Mouse (Mus musculus) B cell, adult 2 months (primary cell): Measurements from ENCODE around the gene Znrf4.
A peak's percentile ranks its signal among the peaks of the same experiment; 100 is the strongest.
"Not testable (repeated sequence)": the region's sequence is repeated elsewhere in the genome, so short reads cannot be mapped to it uniquely, and the experiment has no call there.

Source experiments
- DNase-seq, 2 experiments: peaks; one replicate each; pipeline ENCODE4 v3.0.0; 2022

The Znrf4 gene

DNA sequence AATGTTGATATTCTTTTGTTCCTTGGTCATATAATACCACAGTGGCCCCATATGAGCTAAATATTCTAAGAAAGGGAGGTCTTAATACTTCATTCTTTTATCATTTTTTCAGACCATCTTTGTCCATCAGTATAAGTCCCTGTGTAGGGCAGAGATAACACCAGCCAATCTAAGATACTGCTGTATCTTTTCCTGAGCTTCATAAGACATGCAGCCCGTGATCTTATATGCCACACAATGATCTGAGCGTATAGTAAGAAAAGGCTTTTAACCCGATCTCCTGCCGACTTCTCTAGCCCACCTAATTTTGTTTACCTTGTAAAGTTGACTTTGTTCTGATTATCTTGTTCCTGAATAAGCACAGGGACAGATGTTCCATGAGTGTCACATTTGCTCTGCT, 12.7 kb upstream of the Znrf4 start:
- DNase-seq: no peak

DNA sequence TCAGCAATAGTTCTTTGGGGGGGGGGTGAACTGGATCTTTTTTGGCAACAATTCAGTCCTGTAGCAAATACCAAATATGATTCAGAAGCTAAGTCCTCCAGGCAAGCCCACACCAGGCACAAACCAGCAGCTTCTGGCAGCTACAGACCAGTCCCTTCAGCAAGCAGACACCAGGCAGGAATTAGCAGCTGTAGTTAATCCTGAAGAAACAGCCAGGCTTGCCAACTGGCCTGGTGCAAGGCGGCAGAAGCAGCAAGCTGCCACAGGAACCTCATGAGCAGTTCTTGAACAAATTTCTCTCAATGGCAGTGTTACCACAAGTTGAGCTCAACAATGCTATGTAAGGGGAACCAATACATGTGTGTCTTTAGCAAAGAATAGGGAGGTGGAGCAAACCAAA, 10.5 kb upstream of the Znrf4 start:
- DNase-seq: no peak

DNA sequence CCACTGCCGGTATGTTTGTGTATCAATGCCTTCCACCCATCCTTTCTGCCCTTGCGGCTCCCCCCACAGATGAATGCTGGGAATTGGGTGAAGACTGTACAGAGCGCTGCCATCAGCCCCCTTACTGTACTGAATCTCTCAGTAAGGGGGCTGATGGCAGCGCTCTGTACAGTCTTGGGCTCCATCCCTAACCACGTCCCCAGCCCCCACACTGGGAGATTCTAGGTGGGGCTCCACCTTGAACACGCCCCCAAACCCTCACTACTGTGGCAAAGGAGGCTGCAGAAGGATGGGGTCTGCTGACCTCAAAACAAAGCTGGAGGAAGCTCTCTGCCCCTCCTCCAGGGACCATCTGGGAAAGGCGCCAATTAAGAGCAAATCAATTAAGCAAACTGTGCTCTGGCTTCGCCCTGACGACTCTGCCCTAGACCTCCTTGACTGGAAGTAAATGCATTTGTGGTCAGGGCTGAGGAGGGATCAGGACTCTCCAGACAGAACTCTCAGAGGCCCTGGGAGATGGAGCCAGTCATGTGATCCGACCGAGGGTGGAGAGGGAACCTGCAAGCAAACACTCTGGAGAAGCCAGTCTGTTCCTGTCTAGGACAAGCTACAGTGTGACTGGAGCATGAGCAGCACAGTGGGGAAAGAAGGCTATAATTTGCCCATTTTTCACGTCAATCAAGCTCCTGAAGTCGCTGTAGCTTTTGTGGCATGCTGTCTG, 3.6 kb upstream of the Znrf4 start:
- DNase-seq: no peak

DNA sequence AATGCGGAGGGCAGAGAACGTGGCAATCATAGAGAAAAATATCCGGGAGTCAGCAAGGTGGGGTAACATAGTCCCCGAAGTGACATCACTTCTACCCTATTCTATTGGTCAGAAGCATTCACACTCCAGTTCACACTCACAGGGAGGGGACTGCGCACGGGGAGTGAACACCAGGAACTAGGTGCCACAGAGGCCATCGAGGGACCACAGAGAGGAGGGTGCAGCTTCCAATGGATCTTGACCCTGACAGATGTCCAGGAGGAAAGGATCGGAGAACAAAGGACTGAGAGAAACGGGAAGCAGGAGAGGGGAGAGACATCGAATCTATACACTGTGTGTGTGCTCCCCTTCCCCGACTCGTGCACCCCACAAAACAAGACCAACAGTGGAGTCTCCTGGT, 2.7 kb upstream of the Znrf4 start:
- DNase-seq: no peak

DNA sequence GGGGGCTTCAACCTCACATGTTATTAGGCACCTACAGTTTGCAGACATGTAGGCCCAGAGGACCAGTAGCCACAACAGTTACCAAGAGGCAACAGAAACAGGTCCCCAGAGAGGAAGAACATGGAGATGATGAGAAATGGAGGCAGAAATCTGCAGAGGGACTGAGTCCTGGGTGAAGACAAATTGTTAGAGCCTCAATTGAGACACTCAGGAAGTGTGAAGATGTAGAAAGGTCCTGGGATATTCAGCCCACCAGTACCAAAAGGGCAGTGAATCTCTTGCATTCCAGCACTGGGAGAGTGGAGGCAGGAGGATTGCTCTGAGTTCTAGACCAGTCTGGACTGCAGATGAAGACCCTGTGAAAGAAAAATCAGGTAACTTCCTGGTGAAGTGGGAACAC, 2.1 kb upstream of the Znrf4 start:
- no peak for DNase-seq

DNA sequence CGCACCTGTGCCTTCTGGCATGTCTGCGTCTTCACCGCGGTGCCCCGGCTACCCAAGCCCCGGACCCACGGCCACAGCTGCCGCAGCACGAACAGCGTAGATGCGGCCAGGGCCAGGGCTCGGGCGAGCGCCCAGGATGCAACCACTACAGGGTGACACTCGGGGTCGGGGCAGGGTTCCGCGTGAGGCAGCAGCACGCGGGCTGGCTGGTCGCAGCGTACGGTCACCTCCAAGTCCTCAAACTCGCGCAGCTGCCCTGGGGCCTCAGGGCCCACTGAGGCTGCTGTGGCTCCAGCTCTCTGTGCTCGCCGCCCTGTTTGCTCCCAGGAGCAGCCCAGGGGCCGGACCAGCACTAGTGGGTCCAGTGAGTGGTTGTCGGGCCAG, 532 bp downstream of the Znrf4 start:
- DNase-seq: no peak

DNA sequence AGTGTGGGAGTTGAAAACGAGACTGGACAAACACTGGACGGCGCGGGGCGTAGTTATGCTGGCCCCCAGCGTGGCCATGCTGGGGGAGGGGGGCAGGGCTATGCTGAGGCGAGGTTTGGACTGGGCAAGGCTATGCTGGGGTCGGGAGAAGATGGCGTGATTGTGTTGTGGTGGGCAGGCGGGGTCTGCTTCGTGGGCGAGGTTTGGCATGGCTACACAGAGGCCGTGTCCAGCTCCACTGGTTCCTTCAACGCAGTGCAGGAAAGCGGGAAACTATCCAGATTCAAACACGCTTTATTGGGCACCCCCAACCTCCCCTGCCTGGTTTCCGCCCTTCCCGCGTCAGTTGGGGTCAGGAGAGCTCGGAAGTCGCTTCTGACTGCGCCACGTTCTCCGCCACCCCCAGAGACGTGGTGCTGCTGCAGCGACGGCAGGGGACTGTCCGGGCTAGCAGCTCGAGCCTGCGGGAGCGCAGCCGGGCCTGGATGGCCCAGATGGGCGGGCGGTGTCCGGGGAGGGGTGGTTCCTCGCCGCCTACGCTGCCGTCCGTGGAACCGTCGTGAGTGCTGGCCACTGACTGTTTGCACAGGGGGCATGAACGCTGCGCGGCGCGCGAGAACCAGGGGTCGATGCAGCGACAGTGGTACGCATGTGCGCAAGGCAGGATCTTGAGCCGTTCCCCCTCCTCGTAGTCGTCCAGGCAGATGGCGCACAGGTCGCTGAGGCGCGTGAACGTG, 1.1 kb downstream of the Znrf4 start:
- no peak for DNase-seq

DNA sequence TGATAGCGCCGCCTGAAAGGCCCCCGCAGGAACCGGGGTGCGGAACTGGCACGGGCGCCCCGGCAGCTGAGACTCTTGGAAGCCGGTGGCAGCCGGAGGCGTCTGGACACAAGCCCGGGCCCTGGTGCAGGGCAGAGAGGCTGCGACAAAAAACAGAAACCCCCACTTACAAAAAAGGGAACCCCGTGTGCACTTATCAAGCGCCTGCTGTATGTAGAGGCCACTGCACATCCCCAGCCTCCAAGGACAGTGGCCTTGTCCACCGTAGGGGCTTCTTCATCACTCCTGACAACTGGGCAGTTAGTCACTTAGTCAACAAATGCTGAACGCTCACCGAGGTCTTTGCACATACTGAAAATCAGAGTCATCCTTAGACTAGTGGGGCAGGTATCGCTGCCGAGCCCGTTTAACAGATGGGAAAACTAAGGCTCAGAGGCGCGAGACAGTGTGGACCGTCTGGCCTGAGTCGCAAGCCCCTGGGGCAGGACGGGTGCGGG, 1.7 kb downstream of the Znrf4 start:
- DNase-seq: no peak

DNA sequence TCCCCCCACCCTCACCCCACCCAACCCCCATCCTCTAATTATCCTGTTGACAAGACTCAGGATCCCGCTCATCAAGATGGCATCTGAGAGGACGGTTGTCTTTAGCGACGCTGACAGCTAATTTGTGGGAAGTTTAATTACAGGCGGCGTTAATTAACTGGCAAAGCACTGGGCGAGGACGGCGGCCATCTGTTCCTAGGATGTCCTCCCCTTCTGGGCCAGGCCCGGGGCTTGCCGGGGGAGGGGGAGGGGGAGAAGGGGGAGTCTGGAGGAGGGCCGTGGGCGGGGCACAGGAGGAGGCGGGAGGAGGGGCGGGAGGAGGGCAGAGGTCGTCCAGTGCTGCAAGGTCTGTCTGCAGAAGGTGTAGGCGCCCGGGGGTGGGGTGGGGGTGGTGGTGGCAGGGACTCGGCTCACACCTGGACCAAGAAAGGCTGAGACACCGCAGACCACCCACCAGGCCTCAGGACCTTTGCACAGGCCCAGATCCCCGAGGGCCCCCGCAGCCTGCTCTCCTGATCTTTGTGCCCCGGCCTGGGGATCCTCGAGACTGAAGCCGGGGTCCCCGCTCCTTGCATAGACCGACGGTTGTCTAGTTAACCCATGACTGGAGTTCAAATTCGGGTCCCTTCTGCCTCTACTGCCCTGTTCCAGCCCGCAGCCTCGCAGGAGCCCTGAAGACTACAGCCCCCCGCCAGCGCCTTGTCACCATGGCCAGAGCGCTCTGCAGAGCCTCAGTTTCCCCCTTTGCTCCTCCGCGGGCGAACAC, 2.3 kb downstream of the Znrf4 start:
- DNase-seq: no peak

DNA sequence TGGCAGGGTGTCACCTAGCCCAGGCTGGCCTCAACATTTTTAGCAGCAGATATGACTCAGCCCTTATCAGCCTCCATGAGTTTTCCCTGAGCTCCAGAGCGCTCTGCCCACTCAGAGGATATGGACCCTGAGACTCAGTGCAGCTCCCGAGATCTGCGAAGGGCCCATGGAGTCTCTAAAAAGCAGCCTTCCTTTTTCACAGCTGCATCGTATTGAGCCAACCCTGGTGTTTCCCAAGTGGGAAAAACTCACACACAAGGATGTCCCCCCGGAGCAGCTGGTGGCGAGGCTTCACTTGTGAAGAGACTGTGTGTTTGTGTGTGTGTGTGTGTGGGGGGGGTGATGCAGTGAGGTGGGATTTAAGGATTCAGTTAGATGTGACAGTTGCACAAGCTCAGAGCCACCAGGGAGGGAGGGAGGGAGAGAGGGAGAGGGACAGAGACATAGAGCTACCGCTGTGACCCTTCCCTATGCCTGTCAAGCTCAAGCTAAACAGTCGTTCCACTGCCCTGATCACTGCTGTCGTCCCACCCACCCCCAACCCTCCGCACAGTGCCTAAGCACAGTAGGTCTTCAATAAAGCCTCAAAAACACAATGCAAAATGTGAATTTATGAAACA, 3.1 kb downstream of the Znrf4 start:
- no peak for DNase-seq

DNA sequence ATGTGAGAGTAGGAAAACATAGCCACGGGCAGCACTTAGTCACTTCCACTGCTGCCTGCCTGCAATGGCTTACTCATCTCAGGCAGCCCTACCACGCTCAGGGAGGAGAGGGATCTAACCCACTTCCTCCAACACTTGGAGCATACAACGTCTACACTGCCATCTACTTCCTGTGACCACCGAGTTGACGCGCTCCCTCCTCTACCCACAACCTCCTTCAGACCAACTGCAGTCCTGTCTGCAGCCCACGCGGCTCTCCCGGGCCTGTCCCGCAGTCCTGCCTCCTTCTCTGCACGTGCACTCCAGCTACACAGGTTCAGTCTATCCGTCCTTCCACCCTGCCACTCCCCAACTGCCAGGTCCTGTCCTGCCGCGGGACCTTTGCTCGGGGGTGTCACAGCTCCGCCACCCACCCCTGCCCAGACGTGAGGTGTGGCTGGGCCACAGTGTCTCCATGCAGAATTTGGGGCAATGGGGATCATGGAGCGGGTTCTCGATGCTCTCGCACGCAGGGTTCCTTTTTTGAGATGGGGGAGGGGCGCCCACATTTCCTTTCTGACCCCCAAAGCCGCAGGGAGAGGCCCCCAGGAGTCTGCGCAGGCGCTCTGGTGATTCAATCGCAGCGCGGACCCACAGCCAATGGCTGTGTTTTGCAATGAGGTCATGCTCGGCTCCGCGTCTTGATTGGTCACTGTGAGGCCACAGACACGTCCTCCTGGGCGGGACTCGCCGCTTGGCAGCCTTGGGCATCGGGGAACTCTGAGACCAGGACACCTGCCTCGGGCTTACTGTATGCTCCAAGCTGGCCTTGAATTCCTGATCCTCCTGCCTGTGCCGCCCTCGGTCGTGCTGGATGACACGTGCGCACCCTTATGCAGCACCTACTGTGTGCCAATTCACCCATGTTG, 4.8 kb downstream of the Znrf4 start:
- peak; percentile 83 to 84 for DNase-seq

DNA sequence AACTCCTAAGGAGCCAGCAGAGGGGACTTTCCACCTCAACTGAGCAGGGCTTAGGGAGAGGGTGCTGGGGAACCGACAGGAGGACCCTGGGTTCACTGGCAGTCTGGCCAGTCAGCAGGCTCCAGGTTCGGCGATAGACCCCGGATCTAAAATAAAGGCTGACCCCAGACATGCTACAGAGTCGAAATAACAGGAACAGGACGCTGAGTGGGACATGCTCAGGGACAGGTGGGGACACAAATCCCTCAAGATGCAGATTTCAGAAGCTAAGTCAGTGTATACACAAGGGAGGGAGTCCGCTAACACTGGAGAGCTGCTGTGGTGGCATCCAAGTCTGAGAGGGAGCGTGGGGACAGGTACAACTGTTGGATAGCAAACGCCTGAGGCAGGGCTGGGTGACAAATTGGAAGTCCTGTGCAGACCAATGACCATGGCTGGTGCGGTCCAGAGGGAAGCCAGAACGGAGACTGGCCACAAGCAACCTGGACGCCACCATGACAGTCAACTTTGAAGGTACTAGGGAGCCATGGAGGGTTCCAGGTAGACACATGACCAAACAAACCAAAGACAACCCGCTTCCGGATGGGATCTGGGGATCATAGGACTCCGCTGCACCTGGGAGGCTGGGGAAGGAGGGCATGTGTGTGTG, 5.7 kb downstream of the Znrf4 start:
- no peak for DNase-seq

DNA sequence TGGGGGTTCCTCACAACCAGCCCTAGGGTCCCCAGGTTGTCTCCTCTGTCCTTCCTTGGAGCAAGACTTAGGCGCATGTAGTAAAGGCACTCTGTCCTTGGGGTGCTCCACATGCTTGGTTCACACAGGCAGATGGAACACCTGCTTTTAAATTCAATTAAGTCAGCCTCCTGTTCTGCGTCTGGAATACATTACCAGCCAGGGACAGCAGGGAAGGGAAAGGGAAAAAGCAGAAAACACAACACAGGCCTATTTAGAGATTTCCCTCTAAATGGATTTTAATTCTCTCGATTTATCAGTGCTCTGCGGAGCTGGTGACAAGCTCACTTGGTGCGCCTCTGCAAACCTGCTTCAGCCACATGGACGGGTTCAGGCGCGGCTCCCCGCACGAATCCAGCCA, 6.8 kb downstream of the Znrf4 start:
- DNase-seq: no peak

DNA sequence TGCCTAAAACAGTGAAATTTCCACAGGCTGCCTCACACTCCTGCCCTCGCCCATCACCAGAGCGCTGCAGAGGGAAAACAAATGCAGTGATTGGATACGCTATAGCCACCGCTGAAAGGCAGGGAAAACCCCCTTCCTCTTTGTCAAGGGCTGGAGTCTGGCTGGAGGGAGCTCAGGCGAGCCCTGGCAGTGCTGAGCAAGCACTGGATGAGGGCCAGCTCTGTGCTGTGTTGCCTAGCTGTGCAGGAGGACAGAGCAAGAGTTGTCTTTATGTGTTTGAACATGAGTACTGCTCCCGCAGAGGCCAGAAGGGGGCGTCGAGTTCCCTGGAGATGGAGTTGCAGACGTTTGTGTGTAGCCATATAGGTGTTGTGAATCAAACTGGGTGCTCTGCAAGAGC, 9.7 kb downstream of the Znrf4 start:
- DNase-seq: peak in 1 of 2 experiments; percentile 21

DNA sequence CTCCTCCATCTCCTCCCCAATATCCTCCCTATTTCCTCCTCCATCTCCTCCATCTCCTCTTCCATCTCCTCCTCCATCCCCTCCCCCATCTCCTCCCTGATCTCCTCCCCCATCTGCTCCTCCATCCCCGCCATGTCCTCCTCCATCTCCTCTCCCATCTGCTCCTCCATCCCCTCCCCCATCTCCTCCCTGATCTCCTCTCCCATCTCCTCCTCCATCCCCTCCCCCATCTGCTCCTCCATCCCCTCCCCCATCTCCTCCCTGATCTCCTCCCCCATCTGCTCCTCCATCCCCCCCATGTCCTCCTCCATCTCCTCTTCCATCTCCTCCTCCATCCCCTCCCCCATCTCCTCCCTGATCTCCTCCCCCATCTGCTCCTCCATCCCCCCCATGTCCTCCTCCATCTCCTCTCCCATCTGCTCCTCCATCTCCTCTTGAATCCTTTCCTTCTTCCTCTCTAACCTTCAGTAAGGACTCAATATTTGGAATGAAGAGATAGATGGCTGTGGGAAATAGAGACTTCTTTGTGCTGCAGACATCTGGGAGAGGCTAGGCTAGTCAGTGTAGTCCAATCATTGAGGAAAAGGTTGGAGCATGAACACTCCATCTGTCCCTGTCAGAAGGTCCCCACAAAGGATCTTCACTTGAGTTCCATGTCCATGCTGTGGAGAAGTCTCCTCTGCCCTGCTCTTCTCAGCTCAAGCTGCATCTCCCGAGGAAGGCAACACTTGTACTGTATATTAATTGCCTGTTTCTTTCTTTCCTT, 10.4 kb downstream of the Znrf4 start:
- DNase-seq: not testable (repeated sequence)

DNA sequence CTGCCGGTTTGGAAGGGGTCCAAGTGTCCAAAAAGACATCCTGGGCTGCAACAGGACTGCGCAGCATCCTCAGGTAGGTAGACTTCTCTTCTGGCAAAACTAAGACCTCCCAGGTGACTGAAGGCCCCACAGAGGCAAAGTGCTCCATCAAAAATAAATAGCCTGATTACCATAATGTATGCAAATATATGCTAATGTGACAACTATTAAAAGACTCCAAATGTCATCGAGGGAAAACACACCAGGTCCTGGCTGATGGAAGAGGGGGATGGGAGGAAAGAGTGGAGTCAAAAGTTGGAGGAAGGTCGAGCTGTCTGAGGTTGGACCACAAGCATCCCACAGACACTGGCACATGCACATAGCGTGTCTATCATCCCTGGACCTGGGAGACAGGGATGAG, 13.0 kb downstream of the Znrf4 start:
- DNase-seq: no peak

DNA sequence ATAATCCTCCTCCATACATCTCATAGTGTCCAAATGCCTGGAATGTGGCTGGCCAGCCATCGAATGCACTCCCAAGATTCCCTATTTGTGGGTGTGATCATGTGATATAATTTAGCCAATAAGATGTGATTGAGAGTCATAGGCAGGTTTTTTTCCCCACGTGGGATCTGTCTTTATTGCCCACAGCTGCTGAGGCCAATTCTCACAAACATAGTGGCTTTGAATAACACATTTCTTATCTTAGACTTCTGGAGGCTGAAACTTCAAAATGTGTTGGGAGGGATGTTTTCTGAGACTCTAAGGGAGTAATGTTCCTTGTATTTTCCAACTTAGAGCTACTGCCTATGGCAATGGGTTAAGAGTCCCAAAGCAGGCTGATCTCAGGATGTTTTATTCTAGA, 17.8 kb downstream of the Znrf4 start:
- no peak for DNase-seq

DNA sequence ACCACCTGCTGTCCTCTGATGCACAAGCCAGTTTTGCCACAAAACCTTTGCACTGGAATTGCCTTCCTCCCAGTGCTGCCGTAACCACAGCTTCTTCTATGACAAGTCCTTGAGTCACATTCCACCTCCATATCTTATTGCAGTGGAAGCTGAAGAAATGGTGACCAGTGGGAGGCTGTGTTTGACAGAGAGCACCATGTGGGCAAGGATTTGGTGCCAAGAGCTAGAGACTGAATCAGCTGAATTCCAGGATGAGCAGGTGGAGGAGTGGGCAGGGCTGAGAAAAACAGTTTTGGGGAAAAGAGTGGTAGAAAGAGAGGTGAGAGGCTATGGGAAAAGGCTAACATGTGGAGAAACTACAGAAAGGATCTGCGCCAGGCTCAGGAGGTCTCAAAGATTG, 18.4 kb downstream of the Znrf4 start:
- no peak for DNase-seq

DNA sequence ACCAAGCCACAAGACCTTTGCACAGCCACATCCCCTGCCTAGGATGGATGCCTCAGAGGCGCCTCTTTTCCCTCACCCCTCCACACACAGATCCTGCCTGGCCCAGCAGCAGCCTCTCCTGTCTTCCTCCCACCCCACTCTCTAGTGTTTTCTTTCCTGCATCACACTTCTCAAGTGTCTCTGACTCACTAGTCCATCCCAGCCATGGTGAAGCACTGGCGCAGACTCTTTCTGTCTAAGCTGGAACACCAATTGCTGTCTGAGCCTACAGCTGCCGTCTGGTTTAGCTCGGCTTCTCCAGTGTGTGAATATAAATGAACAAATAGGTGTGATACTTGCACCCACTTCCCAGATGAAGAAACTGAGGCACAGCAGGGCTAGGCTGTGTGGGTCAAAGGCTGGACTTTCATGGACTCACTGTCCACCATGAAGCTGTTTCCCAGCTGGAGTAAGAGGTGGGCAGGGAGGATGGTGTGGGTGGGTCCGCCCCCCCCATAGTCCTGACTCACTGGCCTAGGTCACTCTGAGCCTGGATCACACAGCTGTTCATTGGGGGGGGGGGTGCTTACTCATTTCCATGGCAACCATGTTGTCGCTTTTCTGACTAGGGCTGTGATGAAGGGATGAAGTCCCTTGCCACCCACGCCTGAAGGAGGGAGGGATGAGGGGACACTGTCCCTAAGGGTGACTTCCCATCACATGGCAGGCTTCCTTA, 21.6 kb downstream of the Znrf4 start:
- DNase-seq: no peak

DNA sequence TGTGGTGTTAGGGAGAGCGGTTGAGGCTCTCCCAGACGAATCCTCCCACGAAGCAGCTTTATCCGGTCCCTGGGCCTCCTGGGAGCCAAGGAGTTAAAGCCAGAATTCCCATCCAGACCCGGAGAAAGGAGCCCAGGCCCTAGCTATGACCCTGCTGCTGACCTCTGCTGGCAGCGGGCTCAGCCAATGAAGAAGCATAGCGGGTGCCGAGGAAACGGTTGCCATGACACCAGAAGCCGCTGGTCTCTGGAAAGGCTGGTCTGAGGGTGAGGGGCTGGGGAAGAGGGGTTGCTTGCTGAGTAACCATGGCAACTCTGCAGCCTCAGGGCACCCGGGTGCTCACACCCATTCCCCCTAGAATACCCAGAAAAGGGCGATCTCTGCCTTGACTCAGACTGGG, 24.2 kb downstream of the Znrf4 start:
- no peak for DNase-seq
